Mouse (Mus musculus) CH12.LX (cell line): ENCODE measurements around the gene Gm1673. TPM values are rescaled to one million over a fixed set of nuclear protein-coding genes. Genes with fewer than 3 reads are reported as not detected.

Experiments
- DNase-seq: peaks from one replicate; pipeline ENCODE4 v3.0.0-alpha.2; 2013; ENCODE audit errors: extremely low read depth
- H3K27ac ChIP-seq: 2 replicates; pipeline ENCODE4 v1.5.1; 2012; ENCODE audit warnings: low read depth, mild to moderate bottlenecking, control low read depth, moderate library complexity; ENCODE audit not compliant: insufficient read depth
- H3K27me3 ChIP-seq: replicated peaks from 2 replicates; pipeline ENCODE3; 2012; ENCODE audit warnings: inconsistent platforms
- H3K36me3 ChIP-seq, 2 experiments: replicated peaks in 1 of 2; 2 replicates each; pipeline versions ENCODE3 to v1.6.1; 2012; ENCODE audit warnings: inconsistent platforms in 1 of 2, low read length in 1 of 2, mild to moderate bottlenecking in 1 of 2, mixed read lengths in 1 of 2, moderate library complexity in 1 of 2; ENCODE audit not compliant: control insufficient read depth in 1 of 2, insufficient read depth in 1 of 2
- H3K4me1 ChIP-seq, 2 experiments: 2 replicates each; pipeline ENCODE4 v1.6.1; 2012; ENCODE audit warnings: inconsistent platforms in 1 of 2, moderate library complexity in 1 of 2; ENCODE audit not compliant: insufficient read depth in 2 of 2, control insufficient read depth in 1 of 2
- H3K4me2 ChIP-seq: 2 replicates; pipeline ENCODE4 v1.6.1; 2012; ENCODE audit warnings: low read depth, mild to moderate bottlenecking, control low read depth; ENCODE audit not compliant: poor library complexity, insufficient read depth, severe bottlenecking
- H3K4me3 ChIP-seq, 3 experiments: fragments of 150-350 bp in 1 of 3; sonication (generic) in 1 of 3; replicated peaks in 1 of 3; 2 replicates each; pipeline versions ENCODE3 to v1.5.1; 2011 to 2012; ENCODE audit warnings: low read depth in 2 of 3, low read length in 2 of 3, mild to moderate bottlenecking in 2 of 3, moderate library complexity in 2 of 3, control low read depth in 1 of 3, improper control_type of control experiment in 1 of 3, inconsistent platforms in 1 of 3, mixed read lengths in 1 of 3; ENCODE audit not compliant: poor library complexity in 1 of 3
- H3K79me2 ChIP-seq: replicated peaks from 2 replicates; pipeline ENCODE4 v1.6.1; 2012; ENCODE audit warnings: mild to moderate bottlenecking, moderate library complexity; ENCODE audit not compliant: control insufficient read depth, poor library complexity, insufficient read depth, severe bottlenecking; ENCODE audit errors: extremely low read depth
- H3K9ac ChIP-seq: 2 replicates; pipeline ENCODE4 v1.6.1; 2012; ENCODE audit warnings: low read depth, mild to moderate bottlenecking, control low read depth, moderate library complexity; ENCODE audit not compliant: insufficient read depth
- H3K9me3 ChIP-seq: replicated peaks from 2 replicates; pipeline ENCODE3; 2012; ENCODE audit warnings: low read length, inconsistent platforms, mixed read lengths
- BHLHE40 ChIP-seq: IDR thresholded peaks from 2 replicates; pipeline ENCODE4 v1.6.1; 2011; ENCODE audit warnings: mild to moderate bottlenecking, low read depth, low read length, improper control_type of control experiment
- CHD1 ChIP-seq: IDR thresholded peaks from 2 replicates; pipeline ENCODE4 v1.6.1; 2012; ENCODE audit warnings: low read depth, low read length, improper control_type of control experiment, inconsistent platforms
- EP300 ChIP-seq: IDR thresholded peaks from 2 replicates; pipeline ENCODE4 v1.6.1; 2011; ENCODE audit warnings: low read length, improper control_type of control experiment
- ETS1 ChIP-seq: conservative IDR thresholded peaks from 2 replicates; pipeline ENCODE4 v1.6.1; 2012; ENCODE audit warnings: low read depth, mild to moderate bottlenecking, inconsistent platforms, low read length, improper control_type of control experiment, moderate library complexity
- GABPA ChIP-seq: IDR thresholded peaks from 2 replicates; pipeline ENCODE4 v1.6.1; 2012; ENCODE audit warnings: low read depth, low read length, improper control_type of control experiment, inconsistent platforms; ENCODE audit not compliant: insufficient replicate concordance
- HCFC1 ChIP-seq: IDR thresholded peaks from 2 replicates; pipeline ENCODE4 v1.6.1; 2012; ENCODE audit warnings: low read depth, mild to moderate bottlenecking, inconsistent platforms, low read length, improper control_type of control experiment
- IRF4 ChIP-seq: IDR thresholded peaks from 2 replicates; pipeline ENCODE4 v1.6.1; 2014; ENCODE audit warnings: low read depth, mild to moderate bottlenecking, inconsistent platforms, low read length, improper control_type of control experiment
- KAT2A ChIP-seq: IDR thresholded peaks from 2 replicates; pipeline ENCODE4 v1.6.1; 2012; ENCODE audit warnings: low read length, improper control_type of control experiment, inconsistent platforms; ENCODE audit not compliant: insufficient replicate concordance
- MAFK ChIP-seq: IDR thresholded peaks from 2 replicates; pipeline ENCODE4 v1.6.1; 2011; ENCODE audit warnings: low read length, improper control_type of control experiment; ENCODE audit not compliant: insufficient replicate concordance
- MAZ ChIP-seq: IDR thresholded peaks from 2 replicates; pipeline ENCODE4 v1.6.1; 2012; ENCODE audit warnings: low read depth, mild to moderate bottlenecking, inconsistent platforms, low read length, improper control_type of control experiment, moderate library complexity
- MXI1 ChIP-seq: IDR thresholded peaks from 2 replicates; pipeline ENCODE4 v1.6.1; 2011; ENCODE audit warnings: mild to moderate bottlenecking, low read depth, low read length, improper control_type of control experiment
- MYC ChIP-seq: IDR thresholded peaks from 2 replicates; pipeline ENCODE4 v1.6.1; 2011; ENCODE audit warnings: low read depth, mild to moderate bottlenecking, improper control_type of control experiment, low read length
- PAX5 ChIP-seq: IDR thresholded peaks from 2 replicates; pipeline ENCODE4 v1.6.1; 2012; ENCODE audit warnings: low read length, inconsistent platforms, mixed read lengths
- POLR2A ChIP-seq: IDR thresholded peaks from 2 replicates; pipeline ENCODE4 v1.6.1; 2011; ENCODE audit warnings: low read depth, mild to moderate bottlenecking, improper control_type of control experiment, low read length
- RCOR1 ChIP-seq: conservative IDR thresholded peaks from 2 replicates; pipeline ENCODE4 v1.6.1; 2012; ENCODE audit warnings: low read depth, mild to moderate bottlenecking, inconsistent platforms, low read length, improper control_type of control experiment
- SIN3A ChIP-seq: IDR thresholded peaks from 2 replicates; pipeline ENCODE4 v1.6.1; 2012; ENCODE audit warnings: low read length, improper control_type of control experiment, inconsistent platforms
- SMC3 ChIP-seq: IDR thresholded peaks from 2 replicates; pipeline ENCODE4 v1.6.1; 2011; ENCODE audit warnings: low read depth, low read length, improper control_type of control experiment
- TBP ChIP-seq: conservative IDR thresholded peaks from 2 replicates; pipeline ENCODE4 v1.6.1; 2011; ENCODE audit warnings: low read depth, low read length, improper control_type of control experiment
- TCF12 ChIP-seq: IDR thresholded peaks from 2 replicates; pipeline ENCODE4 v1.6.1; 2014; ENCODE audit warnings: low read depth, mild to moderate bottlenecking, inconsistent platforms, low read length, improper control_type of control experiment
- UBTF ChIP-seq: IDR thresholded peaks from 2 replicates; pipeline ENCODE4 v1.6.1; 2012; ENCODE audit warnings: low read depth, mild to moderate bottlenecking, inconsistent platforms, low read length, improper control_type of control experiment, moderate library complexity
- USF1 ChIP-seq: IDR thresholded peaks from 2 replicates; pipeline ENCODE4 v1.6.1; 2014; ENCODE audit warnings: low read depth, mild to moderate bottlenecking, inconsistent platforms, low read length, improper control_type of control experiment
- ZC3H11A ChIP-seq: IDR thresholded peaks from 2 replicates; pipeline ENCODE4 v1.6.1; 2012; ENCODE audit warnings: low read depth, mild to moderate bottlenecking, inconsistent platforms, low read length, improper control_type of control experiment
- ZKSCAN1 ChIP-seq: IDR thresholded peaks from 2 replicates; pipeline ENCODE4 v1.6.1; 2012; ENCODE audit warnings: low read depth, inconsistent platforms, low read length, improper control_type of control experiment, borderline replicate concordance
- ZMIZ1 ChIP-seq: IDR thresholded peaks from 2 replicates; pipeline ENCODE4 v1.6.1; 2012; ENCODE audit warnings: low read depth, mild to moderate bottlenecking, inconsistent platforms, low read length, improper control_type of control experiment
- ZNF384 ChIP-seq: IDR thresholded peaks from 2 replicates; pipeline ENCODE4 v1.6.1; 2012; ENCODE audit warnings: low read depth, low read length, improper control_type of control experiment, inconsistent platforms
- dilution Hi-C: fragments of 300-500 bp; cut with MboI; formaldehyde crosslinking; loops from 2 replicates; pipeline ENCODE4 v1.14.3; 2020; ENCODE audit warnings: low sequenced_read_pairs; ENCODE audit not compliant: extremely low pct_unique_long_range_greater_than_20kb, extremely low pct_ligation_motif_present
- in situ Hi-C: fragments of 300-500 bp; cut with MboI; formaldehyde crosslinking; loops from 3 replicates; pipeline ENCODE4 v1.14.3; 2019; ENCODE audit warnings: low sequenced_read_pairs, low pct_ligation_motif_present, low pct_unique_long_range_greater_than_20kb, mixed read lengths
- polyA plus RNA-seq: library from polyadenylated mRNA; unstranded; fragments of >175 nt; gene quantifications from 2 replicates; pipeline ENCODE4 v1.2.1, GENCODE M21; 2012; ENCODE audit warnings: low read depth; ENCODE audit not compliant: insufficient read length
- total RNA-seq, 2 experiments: library from RNA; depleted of rRNA; stranded (reverse); fragments of 300-350 nt in 1 of 2; fragments of >200 nt in 1 of 2; gene quantifications; 2 replicates each; pipeline ENCODE4 v1.2.3; 2012 to 2014

Gm1673 gene
- total and polyA plus RNA-seq, 3 experiments = not detected

- DNase-seq = no peak
- Histone ChIP-seq H3K27ac (no peak overlapping the region), H3K79me2 (no peaks in the 10 kb centered on the region), H3K4me2 (no peak overlapping the region), H3K36me3 (no peaks in the 10 kb centered on the region), H3K9ac (no peak overlapping the region), H3K4me1 (peaks cover 0 to under 1% of the 10 kb centered on the region in 2 experiments; a peak in 1 of 4 replicates), H3K9me3 (peaks cover 21% of the 10 kb centered on the region), H3K27me3 (no peaks in the 10 kb centered on the region), H3K4me3 (no peak overlapping the region)
- TF ChIP-seq TCF12 = no peak
- TF ChIP-seq ZKSCAN1 = no peak
- TF ChIP-seq ZC3H11A = no peak
- no peak for TF ChIP-seq MYC
- TF ChIP-seq RCOR1 = no peak
- TF ChIP-seq SMC3 = no peak
- TF ChIP-seq POLR2A = no peak
- TF ChIP-seq HCFC1 = no peak
- no peak for TF ChIP-seq ETS1
- TF ChIP-seq BHLHE40 = no peak
- no peak for TF ChIP-seq PAX5
- TF ChIP-seq GABPA = no peak
- TF ChIP-seq SIN3A = no peak
- TF ChIP-seq MXI1 = no peak
- no peak for TF ChIP-seq ZMIZ1
- in situ Hi-C loops = no loop called here
- dilution Hi-C loops = no loop called here
These were observed 27.4 kb upstream of the Gm1673 start for GRCm38 (mm10) chr5:33955868-33956267.

DNA sequence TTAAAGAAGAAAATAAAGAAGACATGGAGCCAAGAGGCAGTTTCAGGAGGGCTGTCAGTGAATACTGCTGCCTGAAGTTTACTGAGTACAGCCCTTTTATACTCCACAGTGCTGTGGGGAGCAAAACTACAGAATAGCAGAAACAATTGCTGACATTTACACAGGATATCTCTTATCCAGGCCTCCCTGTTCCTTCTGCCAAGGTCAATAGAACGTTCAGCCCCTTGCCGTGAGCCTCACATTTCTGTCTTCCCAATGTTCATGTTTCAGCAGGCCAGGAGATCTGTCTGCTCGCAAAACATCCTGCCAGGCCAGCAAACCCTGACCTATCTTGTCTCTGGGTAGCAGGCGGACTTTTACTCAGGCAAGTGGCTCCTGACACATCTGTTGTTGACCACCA lies 23.9 kb upstream of the Gm1673 start:
- no peaks in the 10 kb centered on the region for H3K27me3 ChIP-seq
- H3K9me3 ChIP-seq = peaks cover 17% of the 10 kb centered on the region
- no peaks in the 10 kb centered on the region for H3K79me2 ChIP-seq
- H3K27ac ChIP-seq = no peak overlapping the region
- H3K4me2 ChIP-seq = no peak overlapping the region
- no peak overlapping the region for H3K4me3 ChIP-seq
- H3K4me1 ChIP-seq = peaks cover 0 to 16% of the 10 kb centered on the region in 2 experiments; a peak in 2 of 4 replicates
- in situ Hi-C loops (no loop called here), dilution Hi-C loops (no loop called here)
- no peak for DNase-seq
- no peaks in the 10 kb centered on the region for H3K36me3 ChIP-seq
- H3K9ac ChIP-seq = no peak overlapping the region
- TF ChIP-seq TBP (no peak), HCFC1 (no peak)

- H3K9ac ChIP-seq = no peak overlapping the region
- no peak overlapping the region for H3K4me3 ChIP-seq
- H3K79me2 ChIP-seq = no peaks in the 10 kb centered on the region
- no peak for TF ChIP-seq CHD1
- no peak for TF ChIP-seq MAZ
- TF ChIP-seq USF1 = no peak
- TF ChIP-seq ZNF384 = no peak
- TF ChIP-seq TBP = no peak
- TF ChIP-seq ZC3H11A = no peak
- no peak for TF ChIP-seq IRF4
- no peak for TF ChIP-seq PAX5
- TF ChIP-seq EP300 = no peak
- TF ChIP-seq UBTF = no peak
- no peak for TF ChIP-seq MAFK
- no peak for TF ChIP-seq KAT2A
- no peak for TF ChIP-seq GABPA
- no peaks in the 10 kb centered on the region for H3K4me1 ChIP-seq
- no peak overlapping the region for H3K27ac ChIP-seq
- H3K4me2 ChIP-seq = no peak overlapping the region
- dilution Hi-C loops = no loop called here
- in situ Hi-C loops = no loop called here
- DNase-seq = no peak
- no peaks in the 10 kb centered on the region for H3K9me3 ChIP-seq
- H3K36me3 ChIP-seq = no peaks in the 10 kb centered on the region
- H3K27me3 ChIP-seq = no peaks in the 10 kb centered on the region
These were observed 8.5 kb upstream of the Gm1673 start for GRCm38 (mm10) chr5:33974736-33975135.
